Mouse (Mus musculus) lung, postnatal 0 days (tissue): ENCODE results near the gene Gm10382. TPM values are rescaled to one million over a fixed set of nuclear protein-coding genes. Genes with fewer than 3 reads are reported as not detected.
"Not testable (repeated sequence)": the region's sequence is repeated elsewhere in the genome, so short reads cannot be mapped to it uniquely, and the experiment has no call there.

Experiments used
- ATAC-seq: fragments of 200-750 bp; cut with Nextera tagmentation; 2 replicates; pipeline ENCODE4 v1.8.0; 2017; ENCODE audit warnings: moderate library complexity
- DNase-seq: peaks from one replicate; pipeline ENCODE4 v3.0.0-alpha.2; 2016; ENCODE audit warnings: low spot score
- H3K27ac ChIP-seq: fragments of 300-500 bp; sonication (generic); 2 replicates; pipeline ENCODE4 v1.5.1; 2014; ENCODE audit warnings: antibody characterized with exemption, mild to moderate bottlenecking, low read length, mixed read lengths
- H3K27me3 ChIP-seq: fragments of 300-500 bp; sonication (generic); replicated peaks from 2 replicates; pipeline ENCODE4 v1.6.1; 2014; ENCODE audit warnings: low read length, mixed read lengths; ENCODE audit not compliant: insufficient read depth
- H3K36me3 ChIP-seq: fragments of 300-500 bp; sonication (generic); 2 replicates; pipeline ENCODE4 v1.6.1; 2014; ENCODE audit warnings: low read length, mixed read lengths; ENCODE audit not compliant: insufficient read depth
- H3K4me1 ChIP-seq: fragments of 300-500 bp; sonication (generic); 2 replicates; pipeline ENCODE4 v1.6.1; 2014; ENCODE audit warnings: antibody characterized with exemption, low read depth, low read length, mixed read lengths; ENCODE audit not compliant: insufficient read depth
- H3K4me2 ChIP-seq: fragments of 300-500 bp; sonication (generic); replicated peaks from 2 replicates; pipeline ENCODE4 v1.6.1; 2014; ENCODE audit warnings: low read depth, mild to moderate bottlenecking, low read length, moderate library complexity, mixed read lengths
- H3K4me3 ChIP-seq: fragments of 300-500 bp; sonication (generic); 2 replicates; pipeline ENCODE4 v1.5.1; 2014; ENCODE audit warnings: low read depth, low read length
- H3K9ac ChIP-seq: fragments of 300-500 bp; sonication (generic); replicated peaks from 2 replicates; pipeline ENCODE4 v1.6.1; 2014; ENCODE audit warnings: low read depth, mild to moderate bottlenecking
- H3K9me3 ChIP-seq: fragments of 300-500 bp; sonication (generic); 2 replicates; pipeline ENCODE4 v1.6.1; 2016; ENCODE audit warnings: low read length, mixed read lengths
- CTCF ChIP-seq: IDR thresholded peaks from 2 replicates; pipeline ENCODE4 v1.5.1; 2016; ENCODE audit warnings: antibody characterized with exemption, mild to moderate bottlenecking
- WGBS: fragments of 180-500 bp; shearing (Covaris S2); extraction: QIAGEN DNeasy Blood & Tissue Kit; methylation state at CpG from one replicate; pipeline ENCODE4 v1.1.7; 2014; 5-methylcytosine and 5-hydroxymethylcytosine counted together
- polyA plus RNA-seq: library from polyadenylated mRNA; unstranded; fragments of >200 nt; fragmentation: Nextera tagmentation; extraction: Ambion mirVana; gene quantifications from 2 replicates; pipeline ENCODE4 v1.2.1, GENCODE M21; 2015

Gene Gm10382
- polyA plus RNA-seq, 1 experiment from 2014 or later: 0.63 TPM

DNA sequence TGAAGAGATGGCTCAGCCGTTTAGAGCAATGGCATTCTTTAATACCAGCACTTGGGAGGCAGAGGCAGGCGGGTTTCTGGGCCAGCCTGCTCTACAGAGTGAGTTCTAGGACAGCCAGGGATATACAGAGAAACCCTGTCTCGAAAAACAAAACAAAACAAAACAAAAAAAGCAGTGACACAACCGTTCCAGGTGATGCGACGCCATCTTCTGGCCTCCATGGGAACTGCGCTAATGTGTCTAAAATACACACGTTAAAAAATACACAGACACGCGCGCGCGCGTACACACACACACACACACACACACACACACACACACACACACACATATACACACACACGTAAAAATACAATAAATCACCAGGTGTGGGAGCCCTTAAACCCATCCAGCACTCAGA, 45.2 kb downstream of the Gm10382 start:
- 30% methylated on average over 9 of the region's 15 CpGs for whole genome bisulfite sequencing
- H3K4me3 ChIP-seq: peak overlapping the region; percentile 69; the same call in 1 of the 2 replicates
- not testable (repeated sequence) for ATAC-seq

More for the DNA sequence above, 45.2 kb downstream of the Gm10382 start:
- H3K9ac ChIP-seq, H3K9me3 ChIP-seq, H3K4me1 ChIP-seq, H3K27me3 ChIP-seq, H3K4me2 ChIP-seq, DNase-seq, H3K36me3 ChIP-seq: not testable (repeated sequence)
- H3K27ac ChIP-seq: 0 out of 2 replicates have a peak overlapping the region, but pooled peaks have one; percentile 51
- peak; percentile 48 for TF ChIP-seq CTCF

Other genes with a start within 250 kb of the Gm10382 start
- 20.2 and 23.9 TPM in 2 replicates for gene Ncor2, start 210.1 kb upstream of the Gm10382 start, polyA plus RNA-seq
- 54.9 and 64.9 TPM in 2 replicates for gene Scarb1, start 48.2 kb upstream of the Gm10382 start, polyA plus RNA-seq
- gene Ubc, start 880 bp downstream of the Gm10382 start, polyA plus RNA-seq: 751 and 865 TPM in 2 replicates
- 4.3 and 5.9 TPM in 2 replicates for gene Dhx37, start 44.8 kb downstream of the Gm10382 start, polyA plus RNA-seq
- gene Bri3bp, start 52.2 kb downstream of the Gm10382 start, polyA plus RNA-seq: 12.8 and 13.3 TPM in 2 replicates
- 20.0 and 25.9 TPM in 2 replicates for gene Aacs, start 86.5 kb downstream of the Gm10382 start, polyA plus RNA-seq
- not detected in 2 replicates for gene Tmem132b, start 142.5 kb downstream of the Gm10382 start, polyA plus RNA-seq